Mouse (Mus musculus) E14TG2a.4 (cell line): Measurements from ENCODE around the gene Mybpc3.

Experiments used
- CTCF ChIP-seq: conservative IDR thresholded peaks from 2 replicates; pipeline ENCODE4 v1.5.1; 2014; ENCODE audit warnings: low read length
- POU5F1 ChIP-seq: IDR thresholded peaks from 2 replicates; pipeline ENCODE4 v1.6.1; 2014; ENCODE audit warnings: low read length, borderline replicate concordance

DNA sequence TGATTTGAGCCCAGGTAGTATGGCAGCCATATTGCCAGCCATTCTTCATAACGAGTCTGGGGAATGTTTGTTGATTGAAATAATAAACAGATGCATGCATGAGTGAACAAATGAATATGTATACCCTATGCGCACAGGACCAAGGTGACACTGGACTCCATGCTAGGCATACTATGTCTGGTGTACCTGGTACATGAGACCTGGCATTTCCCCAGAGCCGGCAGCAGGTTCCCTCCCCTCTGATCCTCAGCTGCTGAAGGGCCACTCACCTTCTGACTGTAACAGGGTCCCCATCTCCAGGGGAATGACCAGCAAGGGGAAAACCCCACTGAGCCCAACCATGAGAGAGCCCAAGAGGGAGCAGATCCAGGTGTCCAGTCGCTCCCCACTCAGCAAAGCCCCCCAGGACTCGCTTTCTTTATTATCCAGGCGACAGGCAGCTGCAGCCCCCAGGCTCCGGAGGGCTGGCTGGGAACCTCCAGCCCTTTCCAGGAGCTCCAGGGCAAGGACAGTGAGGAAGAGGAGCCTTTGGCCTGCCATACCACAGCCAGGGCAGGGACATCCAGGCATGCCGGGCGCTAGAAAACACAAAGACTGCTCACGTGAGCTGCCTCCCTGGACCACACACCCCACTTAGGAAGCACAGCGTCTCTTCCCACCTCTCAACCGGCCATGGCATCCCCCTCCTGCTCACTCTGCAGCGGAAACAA lies 49.6 kb upstream of the Mybpc3 start:
- TF ChIP-seq CTCF (no peak), POU5F1 (no peak)
